Mouse (Mus musculus) bone marrow, adult 2 months (tissue): ENCODE results near the gene Sri. TPM values are rescaled to one million over a fixed set of nuclear protein-coding genes. Genes with fewer than 3 reads are reported as not detected.
"Not testable (repeated sequence)": the region's sequence is repeated elsewhere in the genome, so short reads cannot be mapped to it uniquely, and the experiment has no call there.

ENCODE experiments used
- H3K27ac ChIP-seq: fragments of 200-500 bp; 2 replicates; pipeline ENCODE4 v1.5.1; 2012; ENCODE audit warnings: low read depth, mild to moderate bottlenecking, control low read depth, inconsistent platforms, low read length; ENCODE audit not compliant: control insufficient read depth, poor library complexity, insufficient read depth
- H3K4me1 ChIP-seq: fragments of 200-500 bp; 2 replicates; pipeline ENCODE4 v1.6.1; 2011; ENCODE audit warnings: low read length; ENCODE audit not compliant: control insufficient read depth, insufficient read depth
- H3K4me3 ChIP-seq: fragments of 200-500 bp; replicated peaks from 2 replicates; pipeline ENCODE3; 2011; ENCODE audit warnings: mild to moderate bottlenecking, low read depth, low read length, control low read depth; ENCODE audit not compliant: control insufficient read depth
- CTCF ChIP-seq: fragments of 200-500 bp; IDR thresholded peaks from 2 replicates; pipeline ENCODE4 v1.5.1; 2011; ENCODE audit warnings: low read length, control low read depth; ENCODE audit not compliant: control insufficient read depth, insufficient read depth
- POLR2A ChIP-seq: fragments of 200-500 bp; IDR thresholded peaks from 2 replicates; pipeline ENCODE4 v1.6.1; 2011; ENCODE audit warnings: low read depth, mild to moderate bottlenecking, control low read depth, low read length, borderline replicate concordance; ENCODE audit not compliant: control insufficient read depth
- WGBS: fragments of 180-500 bp; shearing (Covaris S2); methylation state at CpG from one replicate; pipeline ENCODE4 v1.1.7; 2018; 5-methylcytosine and 5-hydroxymethylcytosine counted together
- polyA plus RNA-seq: library from polyadenylated mRNA; stranded (reverse); fragments of >200 nt; gene quantifications from 2 replicates; pipeline ENCODE4 v1.2.4, GENCODE M21; 2011; ENCODE audit warnings: low replicate concordance; ENCODE audit not compliant: missing spikeins, insufficient read depth, insufficient read length

The Sri gene
- polyA plus RNA-seq = 114 and 151 TPM in 2 replicates

- H3K4me1 ChIP-seq = no peaks in the 10 kb centered on the region; the same call in 1 of the 2 replicates
- 72% methylated on average over 6 of the region's 6 CpGs for WGBS
- H3K4me3 ChIP-seq = no peak within 1 kb of the TSS
- no peak within 1 kb of the TSS for H3K27ac ChIP-seq
- TF ChIP-seq POLR2A (no peak), CTCF (no peak)
Observed at GRCm38 (mm10) chr5:8045855-8046254, at the start of gene Sri. Gene Sri (plus strand): TSS chr5:8046078.

- H3K4me1 ChIP-seq = no peaks in the 10 kb centered on the region
- TF ChIP-seq CTCF (no peak), POLR2A (no peak)
- WGBS = 51% methylated on average over 8 of the region's 8 CpGs
- no peak overlapping the region for H3K4me3 ChIP-seq
- H3K27ac ChIP-seq = no peak overlapping the region
Observed at GRCm38 (mm10) chr5:7996401-7997044, 49.4 kb upstream of the Sri start.

GRCm38 (mm10) chr5:7997086-7997485, 48.8 kb upstream of the Sri start:
- TF ChIP-seq CTCF = no peak
- 85% methylated on average over 2 of the region's 2 CpGs for WGBS
- Histone ChIP-seq H3K4me1 (no peaks in the 10 kb centered on the region), H3K27ac (no peak overlapping the region), H3K4me3 (no peak overlapping the region)

- Histone ChIP-seq H3K27ac (no peak overlapping the region), H3K4me3 (no peak overlapping the region), H3K4me1 (no peaks in the 10 kb centered on the region)
- TF ChIP-seq CTCF (no peak), POLR2A (no peak)
- 64% methylated on average over 10 of the region's 10 CpGs for WGBS
Observed at GRCm38 (mm10) chr5:8000466-8000865, 45.4 kb upstream of the Sri start.

GRCm38 (mm10) chr5:8002827-8003226, 43.1 kb upstream of the Sri start:
- TF ChIP-seq POLR2A (no peak), CTCF (no peak)
- no peak overlapping the region for H3K4me3 ChIP-seq

GRCm38 (mm10) chr5:8013276-8013675, 32.6 kb upstream of the Sri start:
- no peak overlapping the region for H3K4me3 ChIP-seq
- H3K27ac ChIP-seq = no peak overlapping the region
- no peaks in the 10 kb centered on the region for H3K4me1 ChIP-seq
- TF ChIP-seq CTCF (no peak), POLR2A (no peak)
- WGBS = 71% methylated on average over 3 of the region's 3 CpGs

More at GRCm38 (mm10) chr5:8002827-8003226, 43.1 kb upstream of the Sri start:
- H3K27ac ChIP-seq = no peak overlapping the region
- no peaks in the 10 kb centered on the region for H3K4me1 ChIP-seq

- 86% methylated on average over 6 of the region's 6 CpGs for WGBS
- H3K27ac ChIP-seq, H3K4me3 ChIP-seq, H3K4me1 ChIP-seq: not testable (repeated sequence)
Observed at GRCm38 (mm10) chr5:8034596-8034995, 11.3 kb upstream of the Sri start.

GRCm38 (mm10) chr5:8053827-8054226, 7.9 kb downstream of the Sri start:
- Histone ChIP-seq H3K4me1 (no peaks in the 10 kb centered on the region; the same call in none of the 2 replicates), H3K4me3 (no peak overlapping the region), H3K27ac (no peak overlapping the region)
- WGBS = 83% methylated on average over 4 of the region's 4 CpGs
- no peak for TF ChIP-seq POLR2A
- no peak for TF ChIP-seq CTCF

GRCm38 (mm10) chr5:8055721-8056129, 9.8 kb downstream of the Sri start:
- Histone ChIP-seq H3K27ac (peak overlapping the region; percentile 99), H3K4me1 (no peaks in the 10 kb centered on the region; the same call in none of the 2 replicates), H3K4me3 (peak overlapping the region; percentile 93)
- WGBS = 6% methylated on average over 8 of the region's 8 CpGs
- TF ChIP-seq POLR2A (no peak), CTCF (no peak)
